Mouse (Mus musculus) ES-Bruce4 (cell line): ENCODE measurements at regions not wholly inside any gene's neighbourhood (a gene's known extent, or its start where the extent isn't known, plus 50 kb on each side); places are given as distances from the start of the nearest gene placed in this dataset.

Experiments
- CTCF ChIP-seq: IDR thresholded peaks from one replicate; pipeline ENCODE4 v1.8.1; 2011; ENCODE audit warnings: low read depth, low read length
- EP300 ChIP-seq: IDR thresholded peaks from 2 replicates; pipeline ENCODE4 v1.6.1; 2011; ENCODE audit warnings: low read depth, low read length; ENCODE audit not compliant: insufficient read depth
- POLR2A ChIP-seq: IDR thresholded peaks from one replicate; pipeline ENCODE4 v1.8.1; 2011; ENCODE audit warnings: low read length; ENCODE audit not compliant: insufficient read depth

DNA sequence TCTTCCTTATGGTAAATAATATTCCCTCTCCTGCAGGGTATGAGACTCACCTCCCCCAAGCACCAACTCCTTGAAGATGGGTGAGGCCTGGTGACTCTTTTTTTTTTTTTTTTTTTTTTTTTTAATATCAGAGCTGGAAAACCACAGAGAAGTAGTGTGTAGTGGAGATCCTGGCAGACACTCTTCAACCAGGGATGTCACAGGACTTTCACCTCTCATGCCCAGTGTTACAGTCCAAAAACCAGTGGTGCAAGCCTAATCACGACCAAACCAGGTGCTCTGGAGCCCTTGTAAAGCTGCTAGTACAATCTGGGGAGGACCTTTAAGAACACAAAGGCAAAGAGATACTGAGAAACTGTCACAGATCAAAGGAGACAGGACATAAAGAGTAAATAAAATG, 157.3 kb downstream of the Impad1 start:
- TF ChIP-seq CTCF (no peak), EP300 (no peak), POLR2A (no peak)
